Mouse (Mus musculus) small intestine, adult 2 months (tissue): ENCODE results near the gene Khdrbs2. TPM values are rescaled to one million over a fixed set of nuclear protein-coding genes. Genes with fewer than 3 reads are reported as not detected.

Experiments used
- H3K27ac ChIP-seq: fragments of 200-500 bp; 2 replicates; pipeline ENCODE4 v1.5.1; 2012; ENCODE audit warnings: low read depth, low read length, control low read depth, inconsistent platforms; ENCODE audit not compliant: insufficient read depth
- H3K27me3 ChIP-seq: fragments of 200-500 bp; 2 replicates; pipeline ENCODE4 v1.6.1; 2012; ENCODE audit warnings: mild to moderate bottlenecking, moderate library complexity, low read length, inconsistent platforms; ENCODE audit not compliant: control insufficient read depth, insufficient read depth
- H3K36me3 ChIP-seq: fragments of 200-500 bp; 2 replicates; pipeline ENCODE4 v1.6.1; 2012; ENCODE audit warnings: mild to moderate bottlenecking, low read length, control low read depth, inconsistent platforms; ENCODE audit not compliant: control insufficient read depth, insufficient read depth
- H3K4me1 ChIP-seq: fragments of 200-500 bp; 2 replicates; pipeline ENCODE4 v1.6.1; 2012; ENCODE audit warnings: low read length, inconsistent platforms, mixed read lengths; ENCODE audit not compliant: control insufficient read depth, insufficient read depth, insufficient read length
- H3K4me3 ChIP-seq: fragments of 200-500 bp; 2 replicates; pipeline ENCODE4 v1.5.1; 2012; ENCODE audit warnings: low read depth, mild to moderate bottlenecking, control low read depth, inconsistent platforms, low read length, moderate library complexity
- CTCF ChIP-seq: fragments of 200-500 bp; IDR thresholded peaks from 2 replicates; pipeline ENCODE4 v1.5.1; 2012; ENCODE audit warnings: low read depth, mild to moderate bottlenecking, control low read depth, inconsistent platforms, low read length, moderate library complexity, mixed read lengths; ENCODE audit not compliant: insufficient replicate concordance, insufficient read length; ENCODE audit errors: extremely low read depth
- POLR2A ChIP-seq: fragments of 200-500 bp; IDR thresholded peaks from 2 replicates; pipeline ENCODE4 v1.6.1; 2012; ENCODE audit warnings: low read depth, mild to moderate bottlenecking, control low read depth, inconsistent platforms, low read length, moderate library complexity
- whole genome bisulfite sequencing: fragments of 180-500 bp; shearing (Covaris S2); methylation state at CpG from one replicate; pipeline ENCODE4 v1.1.7; 2018; 5-methylcytosine and 5-hydroxymethylcytosine counted together
- polyA plus RNA-seq: library from polyadenylated mRNA; depleted of rRNA; stranded (reverse); fragments of >200 nt; gene quantifications from 2 replicates; pipeline ENCODE4 v1.2.3, GENCODE M21; 2012

Gene Khdrbs2
- polyA plus RNA-seq, 1 experiment: not detected

DNA sequence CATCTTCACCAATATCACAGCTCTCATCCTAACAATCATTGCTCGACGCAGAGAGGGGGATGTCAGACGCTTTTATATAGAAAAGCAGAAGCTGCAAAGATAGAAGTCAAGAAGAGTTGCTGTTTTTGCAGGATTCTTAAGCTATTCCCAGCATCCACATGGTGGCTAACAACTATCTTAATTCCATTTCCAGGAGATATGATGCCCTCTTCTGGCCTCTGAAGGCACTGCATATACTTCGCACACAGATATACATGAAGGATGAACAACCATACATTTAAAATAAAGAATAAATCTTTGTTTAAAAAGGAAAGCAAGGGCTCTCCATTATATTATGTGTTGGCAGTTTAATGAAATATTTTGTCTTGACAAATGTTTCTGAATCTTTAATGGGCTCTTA lies 527.6 kb downstream of the Khdrbs2 start:
- no peak for TF ChIP-seq POLR2A
- TF ChIP-seq CTCF: no peak
- H3K36me3 ChIP-seq: no peaks in the 10 kb centered on the region
- no peaks in the 10 kb centered on the region for H3K4me1 ChIP-seq
- no peak overlapping the region for H3K4me3 ChIP-seq
- no peak overlapping the region for H3K27ac ChIP-seq
- 89% methylated on average over 4 of the region's 4 CpGs for WGBS
- no peaks in the 10 kb centered on the region for H3K27me3 ChIP-seq

DNA sequence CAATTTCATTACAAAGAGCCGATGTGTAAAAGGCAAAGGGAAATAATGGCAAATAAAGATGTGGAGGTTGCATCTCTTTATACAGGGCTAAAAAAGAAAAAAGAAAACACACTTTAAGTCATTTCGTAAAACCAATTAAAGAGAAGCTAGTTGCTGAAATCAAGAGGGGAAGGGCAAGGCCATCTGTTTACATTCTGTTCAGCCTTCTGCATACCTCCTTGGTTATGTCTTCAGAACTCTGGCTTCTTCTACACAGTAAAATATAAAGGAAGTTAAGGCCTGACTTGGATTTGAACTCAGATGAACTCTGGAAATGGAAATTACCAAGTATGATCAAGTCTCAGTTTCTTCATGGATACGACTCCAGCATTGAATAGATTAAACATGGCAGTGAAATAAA lies 528.8 kb downstream of the Khdrbs2 start:
- no peak overlapping the region for H3K27ac ChIP-seq
- no peaks in the 10 kb centered on the region for H3K36me3 ChIP-seq
- WGBS: 85% methylated on average over 3 of the region's 3 CpGs
- no peaks in the 10 kb centered on the region for H3K27me3 ChIP-seq
- no peak for TF ChIP-seq CTCF
- TF ChIP-seq POLR2A: no peak
- H3K4me1 ChIP-seq: no peaks in the 10 kb centered on the region
- H3K4me3 ChIP-seq: no peak overlapping the region
